ENCODE assay signal across 13 mouse cellular contexts in the genomic region with DNA sequence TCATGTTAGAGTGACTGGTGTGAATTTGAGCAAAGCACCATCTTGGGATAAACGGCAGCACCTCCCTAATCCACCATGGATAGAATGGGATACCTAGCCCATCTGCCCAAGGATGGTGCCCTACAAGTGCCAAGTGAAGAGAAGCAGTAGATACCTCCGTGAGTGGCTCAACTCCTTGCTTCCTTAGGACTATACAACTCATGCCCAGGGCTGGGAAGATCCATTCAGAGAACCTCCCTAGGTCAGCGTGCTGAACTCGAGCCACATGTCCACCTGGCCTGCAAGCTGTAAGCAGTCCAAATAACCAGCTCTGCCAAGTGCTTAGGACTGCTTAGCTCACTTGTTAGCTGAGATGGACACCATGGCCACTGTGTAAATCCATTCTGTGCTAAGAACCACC. TPM values are rescaled to one million over a fixed set of nuclear protein-coding genes. Genes with fewer than 3 reads are reported as not detected.
DNase-seq lines count a peak whose midpoint lies in the region; ATAC-seq and TF ChIP-seq lines count a peak whose summit lies in the region.
"Had no signal": no experiment of that assay in that cellular context is flagged by ENCODE, and none has a peak within 500 bp of the region (broad histone marks: within the 10 kb centered on the region; RNA-seq: fewer than 3 reads in every experiment).

No protein-coding gene starts in this region.

- H3K9me3 ChIP-seq in lung, embryonic 16.5 days (ENCODE audit: control insufficient read depth, low read length): no peaks in the 10 kb centered on the region
- H3K9me3 ChIP-seq: heart, embryonic 12.5 days had no signal

- H3K4me2 ChIP-seq in lung, embryonic 16.5 days (ENCODE audit: low read depth, low read length): no peak overlapping the region
- H3K4me2 ChIP-seq: heart, embryonic 12.5 days had no signal

- TF ChIP-seq CTCF in lung, adult 2 months (IDR thresholded peaks at IDR 0.05; ENCODE audit: insufficient read depth, low read length): no peak
- no peak for TF ChIP-seq CTCF in embryonic fibroblast, embryonic 13.5 days (IDR thresholded peaks at IDR 0.05; ENCODE audit: borderline replicate concordance, insufficient read depth, low read length)

- WGBS in lung, embryonic 16.5 days: 76% methylated on average over 4 of the region's 4 CpGs
- 62% methylated on average over 4 of the region's 4 CpGs for WGBS in lung, adult 2 months

- H3K27ac ChIP-seq in lung, embryonic 16.5 days (ENCODE audit: low read length): no peak overlapping the region
- H3K27ac ChIP-seq in embryonic fibroblast, embryonic 13.5 days (ENCODE audit: insufficient read depth, low read length): no peak overlapping the region
- H3K27ac ChIP-seq: liver, embryonic 14.5 days had no signal

- H3K4me3 ChIP-seq in lung, embryonic 16.5 days (ENCODE audit: low read length): no peak overlapping the region
- H3K4me3 ChIP-seq in lung, adult 2 months (replicated peaks; ENCODE audit: extremely low read depth, low read depth, low read length): no peak overlapping the region
- no peak overlapping the region for H3K4me3 ChIP-seq in embryonic fibroblast, embryonic 13.5 days (ENCODE audit: insufficient read depth, low read length)
- H3K4me3 ChIP-seq: heart, embryonic 12.5 days had no signal

- H3K36me3 ChIP-seq in lung, embryonic 16.5 days (ENCODE audit: control insufficient read depth, insufficient read depth, low read length): peaks cover 65% of the 10 kb centered on the region

- peak; percentile 76 for DNase-seq in gastrocnemius, adult 18-20 months (ENCODE audit: low spot score)
- DNase-seq in gastrocnemius, postnatal 10 days: no peak
- DNase-seq in lung, adult 2 months: no peak
- peak; percentile 67 to 79 for DNase-seq in cerebellum, adult 18-20 months
- DNase-seq in embryo, embryonic 10.5 days (ENCODE audit: low spot score): no peak
- no peak for DNase-seq in spleen, adult 18-20 months
- DNase-seq: kidney, postnatal 25 days had no signal

- no peak overlapping the region for H3K9ac ChIP-seq in lung, embryonic 16.5 days (ENCODE audit: low read length)
- H3K9ac ChIP-seq: heart, embryonic 12.5 days; liver, embryonic 14.5 days had no signal

- no peaks in the 10 kb centered on the region for H3K27me3 ChIP-seq in lung, embryonic 16.5 days (ENCODE audit: control insufficient read depth, insufficient read depth, low read depth, low read length)
- H3K27me3 ChIP-seq: heart, embryonic 12.5 days had no signal

- no peak for TF ChIP-seq POLR2A in lung, adult 2 months (IDR thresholded peaks at IDR 0.05; ENCODE audit: borderline replicate concordance, extremely low read depth, low read depth, low read length)
- peak; percentile 46; the same call in 1 of the 2 replicates for TF ChIP-seq POLR2A in embryonic fibroblast, embryonic 13.5 days (IDR thresholded peaks at IDR 0.05; ENCODE audit: low read depth, low read length)

- peak; percentile 2; the same call in 1 of the 2 replicates for ATAC-seq in lung, embryonic 16.5 days (ENCODE audit: low read depth)
- ATAC-seq: hindbrain, embryonic 16.5 days had no signal

- no peaks in the 10 kb centered on the region for H3K4me1 ChIP-seq in lung, embryonic 16.5 days (replicated peaks; ENCODE audit: control insufficient read depth, insufficient read depth, low read length)
- peaks cover 2% of the 10 kb centered on the region; the same call in 1 of the 2 replicates for H3K4me1 ChIP-seq in lung, adult 2 months (ENCODE audit: control insufficient read depth, insufficient read depth, low read length)
- H3K4me1 ChIP-seq in embryonic fibroblast, embryonic 13.5 days (ENCODE audit: control insufficient read depth, insufficient read depth, low read length): no peaks in the 10 kb centered on the region; the same call in none of the 2 replicates
- H3K4me1 ChIP-seq: heart, embryonic 12.5 days had no signal

RNA-seq across cellular contexts. Expression of gene Kdelr3, which starts 11.0 kb away (rescaled TPM):
- 1 to 10 TPM; 1.3 to 2.0 TPM for total RNA-seq in gastrocnemius, adult 18-20 months (2021)
- 10 to 100 TPM; 29.9 to 38.0 TPM for total RNA-seq in gastrocnemius, postnatal 10 days (2021)
- 75.3 and 78.6 TPM in 2 replicates for polyA plus RNA-seq in lung, embryonic 16.5 days (2015; fragmentation: Nextera tagmentation; extraction: Ambion mirVana)
- polyA plus RNA-seq in lung, adult 2 months (2012; rRNA removed): 16.9 and 19.4 TPM in 2 replicates
- polyA plus RNA-seq in embryonic fibroblast, embryonic 13.5 days (2011; ENCODE audit: insufficient read length, low read depth, missing spikeins): 136 and 146 TPM in 2 replicates

RNA-seq across cellular contexts. Expression of gene Ddx17, which starts 19.3 kb away (rescaled TPM):
- 10 to 100 TPM; 52.5 to 75.6 TPM for total RNA-seq in gastrocnemius, adult 18-20 months (2021)
- total RNA-seq in gastrocnemius, postnatal 10 days (2021): 100 to 1,000 TPM in 1 of 2 experiments, 10 to 100 TPM in 1; 94.8 to 163 TPM
- polyA plus RNA-seq in lung, embryonic 16.5 days (2015; fragmentation: Nextera tagmentation; extraction: Ambion mirVana): 45.0 and 45.3 TPM in 2 replicates
- 255 and 299 TPM in 2 replicates for polyA plus RNA-seq in lung, adult 2 months (2012; rRNA removed)
- 278 and 332 TPM in 2 replicates for polyA plus RNA-seq in embryonic fibroblast, embryonic 13.5 days (2011; ENCODE audit: insufficient read length, low read depth, missing spikeins)

RNA-seq across cellular contexts. Expression of gene Kcnj4, which starts 22.2 kb away (rescaled TPM):
- total RNA-seq in gastrocnemius, adult 18-20 months (2021): not detected
- total RNA-seq in gastrocnemius, postnatal 10 days (2021): under 1 TPM; 0.26 to 0.27 TPM
- not detected in 2 replicates for polyA plus RNA-seq in lung, embryonic 16.5 days (2015; fragmentation: Nextera tagmentation; extraction: Ambion mirVana)
- polyA plus RNA-seq in lung, adult 2 months (2012; rRNA removed): not detected in 2 replicates
- 0.72 and 1.4 TPM in 2 replicates for polyA plus RNA-seq in embryonic fibroblast, embryonic 13.5 days (2011; ENCODE audit: insufficient read length, low read depth, missing spikeins)
- polyA plus RNA-seq: hindbrain, embryonic 16.5 days; liver, embryonic 14.5 days; spleen, adult 2 months had no signal

Comparison
In these comparisons a context has a peak if more than half of its experiments do, and no peak if none do; other contexts are left out.
1. DNase-seq: peak in gastrocnemius, adult 18-20 months (single experiment) and cerebellum, adult 18-20 months (2 of 2); none in gastrocnemius, postnatal 10 days (single experiment), lung, adult 2 months (single experiment), embryo, embryonic 10.5 days (single experiment) and spleen, adult 18-20 months (0 of 2).